Mouse (Mus musculus): ENCODE measurements around the gene Fyn.

Fyn gene

DNA sequence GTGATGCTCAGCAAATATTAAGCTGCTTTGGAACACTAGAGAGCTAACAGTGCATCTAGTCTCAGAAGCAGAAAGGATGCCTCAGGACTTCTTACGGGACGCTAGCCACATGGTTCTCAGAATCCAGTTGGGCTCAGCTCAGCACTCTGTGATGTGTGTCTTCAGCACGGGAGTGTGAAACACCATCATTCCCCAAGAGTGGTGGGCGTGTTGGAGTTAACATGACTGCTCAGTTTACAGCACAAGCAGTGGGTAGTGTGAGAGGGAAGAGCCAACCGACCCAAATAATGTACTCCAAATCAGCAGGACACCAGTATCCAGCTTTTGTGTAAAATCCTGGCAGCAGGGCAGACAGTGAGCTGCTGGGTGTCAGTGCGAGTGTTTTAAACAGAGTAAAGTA, 116.2 kb downstream of the Fyn start:
- DNase-seq: no peak

DNA sequence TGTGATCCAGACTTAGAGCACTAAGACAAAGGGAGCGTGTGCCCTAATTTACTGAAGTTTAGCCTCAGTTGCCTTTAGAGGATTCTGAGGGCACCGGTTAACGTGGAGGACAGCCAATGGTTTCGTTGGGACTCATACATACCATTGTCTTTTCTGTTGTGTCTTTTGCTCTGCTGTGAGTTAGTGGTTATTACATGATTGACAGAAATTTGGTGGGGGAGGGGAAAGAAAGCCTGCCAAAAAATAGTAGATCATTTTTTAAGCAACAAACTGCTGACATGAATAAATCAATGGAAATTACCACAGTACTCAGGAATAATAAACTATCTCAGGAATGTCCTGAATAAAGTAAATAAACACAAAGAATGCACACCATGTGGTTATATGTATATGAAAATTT, 117.3 kb downstream of the Fyn start:
- no peak for DNase-seq

DNA sequence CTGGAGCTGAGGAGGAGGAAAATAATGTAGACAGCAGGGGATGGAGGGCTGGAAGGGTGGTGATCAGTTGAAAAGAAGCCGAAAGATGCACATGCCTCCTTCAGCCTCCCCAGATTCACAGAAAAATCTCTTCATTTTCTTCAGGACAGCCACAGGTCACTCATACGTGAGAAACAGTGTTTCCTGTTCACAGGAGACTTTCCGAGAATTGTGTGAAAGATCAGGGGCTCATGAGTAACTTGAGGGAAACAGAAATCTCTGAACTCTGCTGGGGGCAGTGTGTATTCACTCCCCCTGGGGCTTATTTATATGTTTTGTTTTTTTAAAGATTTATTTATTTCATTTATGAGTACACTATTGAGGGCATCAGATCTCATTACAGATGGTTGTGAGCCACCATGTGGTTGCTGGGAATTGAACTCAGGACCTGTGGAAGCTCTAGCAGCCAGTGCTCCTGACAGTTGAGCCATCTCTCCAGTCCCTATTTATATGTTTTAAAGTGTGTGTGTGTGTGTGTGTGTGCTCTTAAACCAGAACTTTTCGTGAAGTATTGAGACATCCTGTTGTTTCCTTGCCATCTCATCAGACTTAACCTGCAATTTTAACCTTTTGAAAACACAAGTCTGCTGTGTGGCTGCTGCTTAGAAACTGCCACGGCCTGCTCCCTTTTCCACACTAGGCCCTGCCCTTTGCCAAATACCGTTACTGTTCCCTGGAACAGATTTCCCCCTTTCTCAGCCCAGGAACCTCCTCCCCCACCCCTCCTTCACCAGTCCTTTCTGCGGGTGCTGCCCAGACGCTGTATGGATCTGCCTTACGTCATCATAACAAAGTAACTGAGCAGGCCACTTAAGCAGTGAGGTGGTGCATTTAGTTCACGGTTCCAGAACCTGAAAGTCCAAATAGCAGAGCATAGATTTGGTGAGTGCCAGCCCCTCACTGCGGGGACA, 118.1 kb downstream of the Fyn start:
- no peak for DNase-seq

DNA sequence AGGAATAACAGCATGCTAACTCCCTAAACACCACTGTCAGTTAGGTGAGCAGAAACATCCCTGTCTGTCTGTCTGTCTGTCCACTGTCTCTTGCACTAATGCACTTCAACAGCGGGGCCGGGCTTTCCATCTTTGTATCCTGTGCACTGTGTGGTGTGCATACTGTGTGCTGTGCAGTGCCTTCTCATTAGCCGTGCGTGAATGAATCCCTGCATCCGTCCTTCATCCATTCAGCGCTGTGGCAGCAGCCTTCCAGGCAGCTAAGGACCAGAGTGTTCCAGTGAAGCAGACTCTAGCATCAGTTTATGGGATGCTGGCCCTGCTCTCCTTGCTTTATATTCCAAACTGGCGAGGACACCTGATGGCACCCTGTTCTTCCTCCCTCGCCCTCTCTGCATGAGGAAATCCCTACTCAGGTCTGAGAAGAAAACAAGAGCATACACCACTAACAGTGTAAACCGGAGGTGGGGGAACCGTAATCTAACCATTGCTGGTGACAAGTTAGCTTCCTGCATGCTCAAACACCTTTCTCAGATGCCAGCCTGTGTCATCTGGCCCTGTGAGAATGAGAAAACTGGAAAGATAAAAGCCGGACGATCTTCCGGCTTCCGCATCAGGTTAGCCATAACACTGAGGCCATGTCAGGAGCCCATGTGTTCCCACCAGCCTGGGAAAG, 119.2 kb downstream of the Fyn start:
- DNase-seq: no peak

DNA sequence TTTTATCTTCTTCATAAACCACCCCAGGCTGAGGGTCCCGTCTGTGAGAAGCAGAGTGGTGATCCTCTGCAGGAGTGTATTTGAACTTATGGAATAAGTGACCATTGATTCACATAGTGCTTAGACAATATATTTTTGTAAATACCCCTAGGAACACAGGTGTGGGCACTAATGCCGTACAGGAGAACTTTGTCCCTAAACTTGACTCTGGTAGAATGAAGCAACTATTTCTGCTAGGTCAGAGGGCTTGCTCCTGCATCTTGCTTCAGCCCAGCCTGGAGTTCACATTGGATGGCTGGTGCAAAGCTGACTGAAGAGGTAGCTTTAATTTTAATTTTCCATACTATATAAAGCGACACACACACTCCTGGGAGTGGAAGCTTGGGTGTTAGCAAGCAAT, 119.9 kb downstream of the Fyn start:
- DNase-seq: no peak

DNA sequence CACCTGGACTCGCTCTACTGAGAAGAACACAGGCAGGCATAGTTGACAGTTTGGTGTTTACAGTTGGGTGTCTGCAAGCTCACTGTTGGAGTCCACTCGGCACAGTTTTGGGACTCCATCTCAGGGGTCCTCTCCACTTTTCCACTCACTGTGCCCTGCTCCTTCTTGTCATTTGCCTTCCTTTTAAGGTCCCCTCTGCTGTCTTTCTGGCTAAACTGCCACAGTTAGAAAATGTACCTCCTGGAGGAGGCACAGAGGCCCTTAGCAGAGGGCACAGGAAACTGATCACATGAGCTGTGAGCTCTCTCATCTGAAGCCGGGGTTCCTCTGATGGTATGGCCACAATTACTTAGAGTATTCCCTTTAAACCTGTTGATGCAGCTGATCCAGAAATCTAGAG, 120.3 kb downstream of the Fyn start:
- no peak for DNase-seq

DNA sequence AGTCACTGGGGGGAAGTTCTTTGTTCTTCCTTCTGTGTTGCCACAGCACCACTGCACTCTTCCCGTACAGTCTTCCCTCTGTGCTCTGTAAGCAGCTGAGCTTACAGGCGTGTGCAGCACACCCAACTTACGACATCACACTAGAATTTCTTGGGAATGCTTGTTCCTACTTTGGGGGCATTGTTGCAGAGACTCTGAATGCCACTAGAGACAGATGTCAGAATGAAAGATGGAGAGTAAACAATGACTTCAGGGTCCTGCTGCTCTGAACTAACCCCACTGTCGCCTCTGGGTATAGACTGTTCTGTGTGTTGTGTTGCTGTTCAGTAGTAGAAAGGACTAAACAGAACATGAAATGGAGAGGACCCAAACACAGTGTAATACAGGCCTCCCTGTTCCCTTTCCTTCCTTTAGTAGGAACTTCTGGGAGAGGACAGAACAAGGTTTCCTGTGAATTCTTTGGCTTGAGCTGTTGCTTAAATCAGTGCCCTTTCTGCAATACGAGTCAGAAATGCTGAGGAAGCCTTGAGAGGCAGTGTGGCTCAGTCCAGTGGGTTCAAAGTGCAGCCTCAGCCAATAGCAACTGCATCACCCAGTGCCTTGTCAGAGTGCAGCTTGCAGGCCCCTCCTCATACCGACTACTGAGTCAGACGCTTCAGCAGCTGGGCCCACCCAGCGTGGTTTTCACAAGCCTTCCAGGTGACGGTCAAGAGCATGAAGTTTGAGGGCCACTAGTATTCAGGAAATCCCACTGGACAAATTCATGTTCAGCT, 121.9 kb downstream of the Fyn start:
- DNase-seq: no peak

DNA sequence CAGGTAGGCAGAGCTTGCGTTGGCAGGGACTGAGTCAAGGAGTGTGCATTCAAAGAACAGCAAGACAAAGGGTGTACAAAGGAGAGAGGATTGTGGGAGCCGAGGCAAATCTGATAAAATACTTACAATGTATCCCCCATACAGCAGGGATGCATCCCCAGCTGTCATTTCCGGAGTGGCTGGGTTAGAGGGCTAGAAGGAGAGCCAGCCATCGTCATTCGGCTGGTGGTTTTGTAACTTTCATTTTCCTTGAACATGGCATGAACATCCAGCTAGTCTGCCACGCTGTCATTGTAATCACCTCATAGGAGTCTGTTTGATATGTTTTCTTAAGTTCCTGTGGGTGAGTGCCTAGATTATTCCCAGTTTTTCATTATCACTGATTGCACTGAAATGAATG, 123.5 kb downstream of the Fyn start:
- no peak for DNase-seq

DNA sequence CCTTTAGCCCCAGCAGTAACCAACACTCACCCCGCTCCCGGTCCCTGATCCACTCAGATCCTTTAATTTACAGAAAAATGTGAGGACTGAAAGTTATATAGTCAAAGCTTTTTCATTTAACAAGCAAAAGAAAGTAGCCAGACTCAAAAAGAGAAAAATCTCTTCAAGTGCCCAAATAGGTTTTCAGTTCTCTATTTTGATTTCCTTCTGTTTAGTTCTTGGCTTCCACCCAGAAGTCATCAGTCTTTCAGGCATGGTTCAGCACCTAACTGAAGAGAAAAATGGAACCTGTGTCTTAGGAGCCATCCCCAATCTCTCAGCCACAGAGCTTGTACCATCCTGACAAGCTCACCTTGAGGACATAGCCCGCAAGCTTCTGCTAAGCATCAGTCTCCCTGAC, 124.4 kb downstream of the Fyn start:
- DNase-seq: no peak

DNA sequence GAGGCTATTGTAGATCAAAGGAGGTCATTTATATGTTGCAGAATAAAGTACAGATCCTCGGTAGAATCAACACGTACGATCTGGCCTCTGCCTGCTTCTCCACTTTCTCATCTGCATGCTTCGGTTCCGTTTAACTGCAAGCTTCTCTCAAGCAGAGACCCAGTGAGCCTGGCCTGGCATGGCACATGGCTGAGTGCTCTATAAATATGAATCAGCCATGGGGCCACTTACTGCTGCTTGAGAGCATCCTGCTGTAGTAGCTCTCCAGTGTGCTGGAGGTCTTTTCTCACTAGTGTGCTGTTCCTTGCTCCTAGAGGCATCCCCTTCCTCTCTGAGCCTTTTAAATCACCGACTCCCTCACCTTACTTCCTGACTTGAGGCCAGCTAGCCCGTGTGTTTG, 130.0 kb downstream of the Fyn start:
- no peak for DNase-seq

DNA sequence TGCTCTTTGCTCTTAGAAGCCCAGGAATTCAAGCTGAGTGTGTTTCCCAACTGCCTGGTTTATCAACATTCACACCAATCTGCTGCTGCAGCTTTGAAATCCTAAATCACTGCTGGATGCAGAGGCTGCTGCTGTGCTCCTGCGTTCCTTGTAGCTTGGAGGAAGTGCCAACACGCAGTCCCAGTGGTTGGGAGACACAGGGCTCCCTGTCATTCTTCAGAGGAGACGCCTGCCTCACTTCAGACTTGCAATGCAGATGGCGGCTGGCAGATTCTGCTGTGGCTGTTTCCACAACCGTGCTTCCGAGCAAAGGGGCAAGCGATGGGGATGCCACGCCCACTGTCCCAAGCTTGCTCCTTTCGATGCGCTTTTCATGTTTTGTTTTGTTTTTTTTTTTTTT, 132.9 kb downstream of the Fyn start:
- DNase-seq: no peak

DNA sequence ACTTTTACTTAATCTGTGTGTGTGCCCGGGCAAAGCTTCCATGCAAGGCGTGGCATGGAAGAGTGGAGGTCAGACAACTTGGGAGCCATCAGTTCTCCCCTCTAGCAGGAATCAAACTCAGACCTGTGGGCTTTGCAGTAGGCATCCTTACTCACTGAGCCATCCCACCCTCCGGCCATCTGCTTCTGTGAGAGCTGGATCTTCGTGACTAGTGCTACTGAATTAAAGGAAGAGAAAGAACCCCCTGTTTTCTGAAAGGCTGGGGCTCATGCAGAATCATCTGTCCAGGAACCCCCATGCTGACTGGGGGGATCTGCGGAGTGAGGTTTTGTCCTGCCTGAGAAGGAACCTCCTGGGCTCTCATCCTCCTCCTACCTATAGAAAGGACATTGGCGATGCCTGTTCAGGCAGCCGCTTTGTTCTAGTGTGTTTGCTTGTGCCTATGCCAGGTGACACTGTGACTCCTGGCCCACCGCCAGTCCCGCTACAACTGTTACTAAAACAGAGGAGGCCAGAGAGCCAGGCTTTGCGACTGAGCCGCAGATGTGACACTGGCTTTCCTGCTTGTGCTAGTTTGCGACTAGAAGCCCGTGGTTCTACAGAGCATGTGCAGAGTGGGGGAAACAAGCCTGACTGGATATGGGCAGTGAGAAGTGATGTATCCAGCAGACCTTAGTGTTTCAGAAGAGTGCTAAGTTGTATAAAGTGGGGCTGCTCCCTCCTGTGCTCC, 133.5 kb downstream of the Fyn start:
- peak; percentile 83 for DNase-seq

DNA sequence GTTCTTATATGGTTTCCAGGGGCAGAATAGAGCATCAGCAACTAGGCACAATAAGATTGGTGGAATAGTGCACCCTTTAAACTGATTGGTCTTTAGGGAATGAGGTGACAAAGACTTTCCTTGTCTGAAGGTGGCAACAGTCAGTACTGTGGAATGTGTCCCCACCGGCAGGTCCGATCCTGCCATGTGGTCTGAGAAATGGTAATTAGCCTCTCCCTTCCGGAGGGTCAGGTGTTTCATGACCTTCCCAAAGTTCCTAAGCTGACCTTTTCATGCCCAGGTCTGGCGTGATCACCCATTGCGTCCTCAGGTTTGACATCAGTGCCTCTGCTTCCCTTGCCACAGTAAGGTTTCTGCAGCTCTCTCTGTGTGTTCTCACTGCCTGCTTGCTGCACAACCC, 134.7 kb downstream of the Fyn start:
- DNase-seq: no peak

DNA sequence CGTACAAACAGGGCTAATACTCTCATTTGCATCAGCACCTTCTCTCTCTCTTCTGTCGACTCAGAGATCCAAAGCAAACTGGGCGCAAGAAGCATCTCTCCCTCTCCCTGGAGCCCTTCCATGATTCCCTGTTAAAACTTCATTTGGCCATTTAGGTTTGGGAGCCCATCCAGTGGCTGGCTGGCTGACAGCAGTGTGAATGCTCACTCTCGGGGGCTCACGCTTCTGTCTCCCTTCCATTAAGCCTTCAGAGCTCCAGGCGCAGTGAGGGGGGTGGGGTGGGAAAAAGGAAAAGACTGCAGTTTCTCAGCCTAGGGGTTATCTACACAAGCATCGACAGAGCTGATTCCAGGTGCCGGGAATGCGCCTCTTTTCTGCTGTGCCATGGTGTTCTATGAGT, 136.4 kb downstream of the Fyn start:
- no peak for DNase-seq

DNA sequence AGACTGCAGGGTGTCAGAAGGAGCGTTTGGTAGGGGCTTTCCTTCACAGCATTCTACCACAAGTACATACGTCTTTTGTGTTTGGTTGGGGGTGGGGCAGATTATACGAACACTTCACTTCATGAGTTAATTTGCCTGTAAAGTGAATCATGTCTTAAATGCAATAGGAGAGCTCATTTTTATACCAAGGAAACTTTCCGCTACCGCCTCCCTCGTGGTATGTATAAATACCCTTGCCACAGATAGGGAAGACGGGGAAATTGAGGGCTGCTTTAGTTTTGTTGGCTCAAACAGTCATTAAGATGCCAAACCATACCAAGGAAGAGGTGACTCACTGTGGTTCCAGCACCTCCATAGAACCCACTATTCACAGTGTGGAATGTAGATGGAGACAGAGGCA, 137.0 kb downstream of the Fyn start:
- DNase-seq: no peak

DNA sequence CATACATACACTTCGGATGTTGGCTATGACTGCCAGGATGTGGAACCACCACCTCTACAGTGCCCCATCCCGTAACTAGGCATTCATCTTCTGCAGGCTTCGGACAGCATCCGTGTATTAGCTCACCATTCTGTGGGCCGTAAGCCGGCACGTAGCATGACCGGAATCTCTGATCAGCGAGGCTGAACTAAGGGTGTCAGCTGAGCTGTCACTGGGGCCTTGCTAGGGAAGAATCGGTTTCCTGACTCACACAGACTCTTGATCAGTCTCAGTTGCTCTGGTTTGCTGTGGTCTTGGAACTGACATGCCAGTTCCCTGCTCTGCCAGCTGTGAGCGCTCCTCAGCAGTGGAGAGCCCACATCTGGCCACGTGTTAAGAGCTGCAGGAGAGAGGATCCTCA, 137.7 kb downstream of the Fyn start:
- no peak for DNase-seq

DNA sequence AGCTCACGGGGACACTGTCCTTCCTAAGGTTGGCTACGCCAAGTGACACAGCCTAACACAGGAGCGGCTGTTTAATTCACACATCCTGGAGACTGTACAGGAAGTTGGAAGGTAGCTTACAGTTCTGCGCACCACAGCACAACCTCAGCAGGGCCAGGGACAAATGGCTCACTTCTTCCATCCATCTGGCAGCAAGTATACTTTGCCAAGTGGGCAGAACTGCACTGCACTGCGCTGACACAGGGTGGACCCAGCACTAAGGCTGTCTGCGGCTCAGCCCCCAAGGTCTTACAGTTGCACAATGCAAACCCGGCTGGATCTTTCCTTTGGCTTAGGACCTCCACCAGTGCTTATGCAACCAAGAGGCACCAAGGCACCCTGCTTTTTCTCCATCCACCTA, 138.2 kb downstream of the Fyn start:
- DNase-seq: peak; percentile 80

DNA sequence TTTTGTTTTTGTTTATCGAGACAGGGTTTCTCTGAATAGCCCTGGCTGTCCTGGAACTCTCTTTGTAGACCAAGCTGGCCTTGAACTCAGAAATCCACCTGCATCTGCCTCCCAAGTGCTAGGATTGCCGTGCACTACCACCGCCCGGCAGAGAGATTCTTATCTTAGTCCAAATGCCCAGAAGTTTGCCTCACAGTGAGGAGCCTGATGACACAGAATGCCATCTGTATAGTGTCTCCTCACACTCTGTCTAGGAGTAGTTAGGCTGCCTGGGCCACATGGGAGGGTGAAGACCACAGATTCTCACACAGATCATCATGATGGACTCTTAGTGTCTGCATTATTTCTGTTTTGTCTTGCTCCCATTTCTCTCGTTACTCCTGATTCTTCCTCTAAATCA, 140.1 kb downstream of the Fyn start:
- no peak for DNase-seq

DNA sequence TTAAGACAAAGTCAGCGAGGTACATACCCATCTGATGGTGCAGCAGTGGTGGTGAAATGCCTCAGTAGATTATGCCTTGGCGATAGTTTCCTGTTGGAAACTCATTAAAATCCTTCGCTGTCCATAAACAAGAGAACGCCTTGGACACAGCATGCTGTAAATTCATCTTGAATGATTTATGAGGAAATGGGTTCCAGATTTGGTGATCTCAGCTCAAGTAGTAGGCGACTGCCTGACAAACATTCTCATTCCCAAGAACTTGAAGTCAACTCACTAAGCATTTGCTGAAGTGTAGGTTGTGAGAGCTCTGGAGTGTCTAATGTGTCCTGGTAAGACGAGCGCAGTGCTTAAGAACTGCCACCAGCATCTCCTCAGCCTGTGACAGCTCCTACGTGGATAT, 141.3 kb downstream of the Fyn start:
- DNase-seq: no peak

DNA sequence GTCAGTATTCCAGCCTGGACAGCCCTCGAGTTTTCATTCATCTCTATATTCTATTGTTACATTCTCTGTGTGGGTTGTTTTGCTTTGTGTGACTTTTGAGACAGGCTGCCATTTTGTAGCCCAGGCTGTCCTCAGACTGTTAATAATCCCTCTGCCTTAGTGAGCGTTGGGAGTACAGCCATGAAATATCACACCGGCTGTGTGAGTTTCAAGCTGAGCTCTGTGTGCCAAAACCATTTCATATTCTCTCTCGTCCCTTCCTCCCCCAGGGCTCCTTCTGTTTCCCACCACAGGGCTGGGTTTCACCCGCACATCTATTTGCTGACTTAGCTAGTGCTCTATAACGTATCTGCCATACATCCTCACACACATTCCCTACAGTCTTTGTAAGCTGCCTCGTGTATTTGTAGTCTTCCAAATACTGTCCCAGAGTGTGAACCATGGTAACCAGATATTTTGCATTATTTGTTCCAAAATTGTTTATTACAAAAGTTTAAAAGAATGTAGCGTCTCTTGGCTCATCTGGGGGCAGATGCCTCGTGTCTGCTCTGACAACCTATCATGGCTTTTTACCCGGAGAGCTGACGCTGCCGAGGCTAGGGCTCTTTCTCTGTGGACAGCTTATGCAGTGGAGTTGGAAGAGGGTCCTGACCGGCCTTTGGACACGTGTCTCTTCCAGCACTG, 144.1 kb downstream of the Fyn start:
- DNase-seq: no peak

DNA sequence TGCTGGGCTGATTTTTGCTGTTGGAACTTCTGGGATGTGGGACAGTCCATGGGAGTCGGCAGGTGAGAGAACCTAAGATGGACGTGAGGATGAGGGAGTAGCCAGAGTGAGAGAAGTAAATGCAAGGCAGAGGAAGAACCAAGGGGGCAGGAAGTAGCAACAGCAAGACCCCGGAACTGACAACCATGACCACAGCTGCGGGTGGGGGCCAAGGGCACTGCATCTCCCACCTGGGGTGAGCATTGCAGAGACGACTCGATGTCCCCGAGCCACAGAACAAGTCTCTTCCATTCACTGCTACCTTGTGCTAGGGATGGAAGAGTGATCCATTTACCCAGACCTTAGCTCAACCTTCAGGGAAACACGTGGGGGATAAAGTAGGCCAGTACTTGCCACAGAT, 146.3 kb downstream of the Fyn start:
- no peak for DNase-seq

DNA sequence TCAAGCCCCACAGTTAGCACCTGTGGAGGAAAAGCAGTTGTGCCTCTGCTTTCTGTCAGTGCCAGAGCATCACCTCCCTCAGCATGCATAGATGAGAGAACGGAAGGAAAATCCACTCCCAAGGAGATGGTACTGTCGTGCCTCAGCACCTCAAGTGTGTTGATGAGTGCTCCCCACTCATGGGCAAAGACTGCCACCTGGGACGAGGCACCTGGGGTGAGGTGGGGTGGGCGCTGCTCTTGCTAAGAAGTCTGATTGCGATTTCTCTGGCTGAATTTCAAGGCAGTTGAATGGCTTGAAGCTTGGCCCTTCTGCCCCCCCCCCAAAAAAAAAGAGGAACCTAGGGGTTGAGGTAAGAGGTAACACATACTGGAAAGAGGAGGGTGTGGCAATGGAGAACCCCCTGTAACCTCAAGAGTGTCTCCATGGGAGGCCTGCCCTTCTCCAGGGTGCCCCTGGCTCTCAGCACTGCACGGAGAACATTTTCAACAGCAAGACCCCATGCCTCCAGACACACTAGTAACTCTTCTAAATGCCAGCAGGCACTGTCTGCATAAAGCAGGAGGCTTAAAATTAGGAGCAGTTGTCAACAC, 148.0 kb downstream of the Fyn start:
- DNase-seq: no peak
